Mouse (Mus musculus): ENCODE measurements around the gene Chd1.
"Not testable (repeated sequence)": the region's sequence is repeated elsewhere in the genome, so short reads cannot be mapped to it uniquely, and the experiment has no call there.

The Chd1 gene

DNA sequence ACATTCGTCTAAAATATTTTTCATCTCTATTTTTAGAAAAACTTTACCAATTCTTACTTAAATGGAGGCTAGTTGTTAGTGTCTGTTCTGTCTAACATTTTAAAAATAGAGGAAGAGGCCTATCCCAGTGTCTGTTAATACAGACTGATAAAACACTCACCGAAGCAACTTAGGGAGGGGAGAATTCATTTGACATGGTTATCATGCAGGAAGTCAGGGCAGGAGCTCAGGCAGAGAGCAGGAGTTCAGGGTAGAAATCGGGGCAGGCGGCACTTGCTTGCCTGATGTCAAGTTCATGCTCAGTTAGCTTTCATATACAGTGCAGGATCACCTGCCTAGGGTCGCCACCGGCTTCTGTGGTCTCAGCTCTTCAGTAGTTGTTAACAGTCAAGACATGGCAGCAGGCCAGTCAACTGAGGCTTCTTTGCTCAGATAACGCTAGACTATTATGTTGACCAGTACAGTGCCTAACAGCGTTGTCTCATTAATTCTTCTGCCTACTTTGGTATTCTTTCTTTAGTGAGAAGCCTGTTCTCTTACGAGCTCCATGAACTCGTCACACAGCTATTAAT, 32.7 kb downstream of the Chd1 start:
- DNase-seq, result no peak

DNA sequence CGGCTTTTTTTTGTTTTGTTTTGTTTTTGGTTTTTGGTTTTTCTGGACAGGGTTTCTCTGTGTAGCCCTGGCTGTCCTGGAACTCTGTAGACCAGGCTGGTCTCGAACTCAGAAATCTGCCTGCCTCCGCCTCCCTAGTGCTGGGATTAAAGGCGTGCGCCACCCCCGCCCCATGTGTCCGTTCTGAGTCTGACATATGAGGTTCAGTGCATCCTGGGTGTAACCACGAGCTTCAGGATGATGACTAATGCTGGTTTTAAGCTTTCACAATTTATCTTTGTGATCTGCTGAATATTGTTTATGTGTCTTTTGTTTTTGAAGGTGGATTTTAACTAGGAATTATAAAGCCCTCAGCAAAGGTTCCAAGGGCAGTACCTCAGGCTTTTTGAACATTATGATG, 37.1 kb downstream of the Chd1 start:
- DNase-seq, result no peak

DNA sequence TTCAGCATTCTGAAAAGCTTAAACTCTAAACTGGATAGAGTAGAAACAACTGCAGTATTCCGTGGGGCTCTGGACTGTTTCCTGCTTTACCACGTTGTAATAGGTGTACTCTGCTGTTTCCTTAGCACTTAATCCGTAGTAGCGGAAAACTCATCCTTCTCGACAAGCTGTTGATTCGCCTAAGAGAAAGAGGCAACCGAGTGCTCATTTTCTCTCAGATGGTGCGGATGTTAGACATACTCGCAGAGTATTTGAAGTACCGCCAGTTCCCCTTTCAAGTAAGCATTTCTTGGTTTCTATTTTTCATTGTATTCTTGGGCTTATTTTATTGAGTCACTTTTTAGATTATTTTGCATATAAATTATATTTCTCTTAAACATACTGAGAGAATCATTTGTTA, 38.2 kb downstream of the Chd1 start:
- no peak for DNase-seq

DNA sequence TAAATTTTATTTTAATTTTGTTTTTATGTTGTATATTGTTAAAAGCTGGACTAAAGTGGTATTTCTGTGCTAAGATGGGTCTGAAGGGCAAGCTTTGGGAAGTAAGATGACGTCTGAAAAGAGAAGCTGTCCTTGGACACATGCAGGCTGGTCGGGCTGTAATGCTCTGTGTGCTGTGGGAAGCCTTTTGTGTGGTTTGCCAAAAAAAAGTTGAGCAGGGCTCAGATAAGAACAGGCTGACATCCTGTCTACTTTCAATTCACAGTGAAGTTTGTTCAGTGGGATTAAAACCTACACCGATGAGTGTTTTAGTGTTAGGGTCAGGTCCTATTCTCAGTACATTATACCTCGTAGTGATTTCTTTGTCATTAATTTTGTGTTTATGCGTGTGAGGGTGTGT, 38.6 kb downstream of the Chd1 start:
- no peak for DNase-seq

DNA sequence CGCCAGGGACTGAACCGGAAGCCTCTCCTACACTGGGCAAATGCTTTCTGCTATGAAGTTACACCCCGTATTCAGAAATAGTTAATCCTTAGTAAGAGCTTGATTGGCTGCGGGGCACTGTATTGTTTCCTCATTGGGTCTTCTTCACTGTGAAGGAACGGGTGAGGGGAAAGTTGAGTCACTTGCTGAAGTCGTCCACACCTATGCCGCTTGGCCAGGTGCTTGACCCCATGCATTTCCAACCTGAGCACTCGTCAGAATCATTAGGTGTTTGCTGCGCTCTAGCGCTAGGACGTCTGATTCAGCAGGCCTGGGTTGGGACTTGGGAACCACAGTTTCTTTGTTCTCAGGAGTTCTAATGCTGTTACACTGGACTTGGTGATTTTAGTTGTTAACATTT, 41.9 kb downstream of the Chd1 start:
- DNase-seq, result no peak

DNA sequence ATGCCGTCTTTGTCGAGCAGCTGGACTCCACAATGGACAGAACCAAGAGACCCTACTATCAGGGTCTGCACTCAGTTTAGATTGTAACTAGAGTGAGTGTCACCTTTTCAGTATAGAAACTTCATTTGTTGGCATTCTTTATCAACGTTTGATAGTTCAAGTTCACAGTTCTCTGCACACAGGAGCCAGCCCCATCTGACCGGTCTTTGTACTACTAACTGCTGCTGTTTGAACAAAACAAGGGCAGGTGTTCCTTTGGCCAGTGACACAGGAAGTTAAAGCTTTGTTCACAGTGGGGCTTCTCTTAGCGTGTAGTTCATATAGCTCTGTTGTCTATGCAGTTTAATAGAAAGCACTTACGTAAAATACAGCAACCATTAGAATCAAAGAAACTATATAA, 43.3 kb downstream of the Chd1 start:
- DNase-seq, result no peak

DNA sequence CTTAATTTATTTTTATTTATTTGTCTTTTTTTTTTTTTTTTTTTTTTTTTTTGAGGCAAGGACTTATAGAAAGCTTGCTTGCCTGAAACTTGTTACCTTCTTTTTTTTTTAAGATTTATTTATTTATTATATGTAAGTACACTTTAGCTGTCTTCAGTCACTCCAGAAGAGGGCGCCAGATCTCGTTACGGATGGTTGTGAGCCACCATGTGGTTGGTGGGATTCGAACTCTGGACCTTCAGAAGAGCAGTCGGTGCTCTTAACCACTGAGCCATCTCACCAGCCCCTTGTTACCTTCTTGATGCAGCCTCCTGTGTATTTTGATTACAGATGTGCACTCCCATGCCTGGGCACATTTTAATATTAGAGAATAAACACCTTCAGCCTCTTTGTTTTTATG, 46.5 kb downstream of the Chd1 start:
- not testable (repeated sequence) for DNase-seq

DNA sequence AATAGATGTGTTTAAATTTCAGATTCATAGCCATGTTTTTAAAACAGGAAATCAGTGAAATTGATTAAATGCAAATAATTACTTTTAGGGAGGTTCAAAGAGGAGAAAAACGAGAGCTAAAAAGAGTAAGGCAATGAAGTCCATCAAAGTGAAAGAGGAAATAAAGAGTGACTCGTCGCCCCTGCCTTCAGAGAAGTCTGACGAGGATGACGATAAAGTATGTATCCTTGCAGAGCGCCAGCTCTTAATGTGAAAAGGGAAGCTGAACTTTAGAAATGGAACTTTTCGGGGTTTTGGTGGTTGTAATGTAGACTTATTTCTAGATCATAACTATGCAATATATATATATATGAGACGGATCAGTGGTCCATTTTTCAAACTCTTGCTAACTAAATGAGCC, 56.4 kb downstream of the Chd1 start:
- no peak for DNase-seq

DNA sequence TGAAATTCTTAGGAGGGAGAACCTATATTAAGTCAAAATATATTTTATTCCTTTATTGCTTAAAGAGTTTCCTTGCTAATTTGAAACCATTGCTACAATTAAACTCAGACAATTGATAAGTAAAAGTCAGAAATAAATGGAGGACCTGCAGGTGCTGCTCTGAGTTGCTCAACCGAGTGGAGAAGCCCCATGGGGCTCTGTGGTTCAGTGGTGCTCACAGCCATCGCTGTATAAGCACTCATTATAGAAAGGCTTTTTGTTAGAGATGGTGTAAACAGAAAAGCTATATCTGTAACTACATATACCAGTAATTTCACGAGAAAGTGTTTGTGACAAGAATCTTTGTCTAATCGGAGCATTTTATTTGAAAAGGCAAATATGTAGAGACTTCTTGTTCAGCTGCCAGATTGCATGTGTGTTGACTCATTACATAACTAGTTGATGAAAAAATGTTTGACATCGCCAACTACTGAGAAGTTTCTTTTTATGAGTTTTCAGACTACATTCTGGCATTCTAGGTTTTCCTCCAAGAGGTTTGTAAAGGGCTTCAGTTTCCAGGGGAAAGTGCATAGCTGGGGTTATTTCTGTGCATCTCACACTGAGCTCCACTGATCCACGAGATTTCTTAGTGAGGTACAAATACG, 64.4 kb downstream of the Chd1 start:
- DNase-seq, result no peak

DNA sequence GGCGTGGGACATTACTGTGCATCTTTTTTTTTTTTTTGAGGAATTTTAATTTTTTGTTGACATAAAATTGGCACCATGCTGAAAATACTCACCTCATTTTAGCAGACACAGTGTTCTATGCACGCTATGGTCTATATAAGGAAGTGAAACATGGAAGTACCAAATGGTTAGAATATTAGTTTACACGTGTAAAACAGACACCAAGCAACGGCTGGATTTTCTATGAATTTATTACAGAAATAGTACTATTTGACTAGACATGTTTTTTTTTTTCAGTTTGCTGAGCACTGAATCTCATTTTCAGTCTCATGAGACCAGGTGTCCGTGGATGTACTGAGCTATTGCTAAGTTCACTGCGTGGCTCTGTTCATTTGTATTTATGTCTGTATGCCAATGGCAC, 69.2 kb downstream of the Chd1 start:
- no peak for DNase-seq

DNA sequence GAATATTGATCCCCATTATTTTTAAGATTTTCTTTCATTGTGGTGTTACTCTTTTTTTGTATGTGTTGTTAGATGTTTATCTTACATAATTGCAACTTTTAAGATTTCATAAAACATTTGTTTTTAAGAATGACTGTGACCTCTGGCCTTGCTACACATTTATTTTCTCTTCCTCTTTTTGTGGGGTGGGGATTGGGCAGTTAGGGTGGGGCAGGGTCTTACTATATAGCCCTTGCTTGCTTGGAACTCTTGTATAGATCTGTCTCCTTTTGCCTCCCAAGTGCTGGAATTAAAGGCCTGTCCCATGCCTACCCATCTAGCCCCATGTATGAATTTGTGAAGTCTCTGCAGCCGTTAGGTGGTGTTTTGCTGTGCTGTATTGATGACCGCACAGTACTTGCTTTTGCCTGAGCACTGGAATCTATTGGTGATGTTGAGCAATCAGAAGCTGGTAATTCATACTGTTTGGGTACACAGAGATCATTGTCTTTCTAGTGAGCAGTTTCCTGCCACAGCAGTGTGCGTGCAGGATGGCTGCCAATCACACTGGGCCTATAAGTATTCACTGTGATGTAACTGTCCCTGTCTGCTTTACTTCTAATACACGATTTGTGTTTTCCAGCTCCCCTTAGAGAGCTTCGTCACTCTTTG, 69.9 kb downstream of the Chd1 start:
- no peak for DNase-seq

DNA sequence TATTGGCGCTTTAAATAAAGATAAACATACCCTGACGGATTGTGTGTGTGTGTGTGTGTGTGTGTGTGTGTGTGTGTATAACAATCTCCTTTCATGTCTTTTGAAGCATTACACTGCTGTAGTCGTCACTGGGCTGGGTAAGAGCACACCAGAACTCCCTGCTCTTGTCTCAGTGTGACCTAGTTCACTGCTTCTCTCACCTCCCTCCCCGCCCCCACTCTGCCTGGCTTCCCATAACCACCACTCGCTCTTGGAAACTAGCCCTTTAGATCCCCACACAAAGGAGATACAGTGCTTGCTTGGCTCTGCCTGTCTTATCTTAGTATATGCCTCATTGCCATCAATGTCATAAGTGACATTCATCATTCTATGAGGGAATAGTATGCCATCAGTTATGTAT, 71.6 kb downstream of the Chd1 start:
- peak; percentile 38 for DNase-seq

DNA sequence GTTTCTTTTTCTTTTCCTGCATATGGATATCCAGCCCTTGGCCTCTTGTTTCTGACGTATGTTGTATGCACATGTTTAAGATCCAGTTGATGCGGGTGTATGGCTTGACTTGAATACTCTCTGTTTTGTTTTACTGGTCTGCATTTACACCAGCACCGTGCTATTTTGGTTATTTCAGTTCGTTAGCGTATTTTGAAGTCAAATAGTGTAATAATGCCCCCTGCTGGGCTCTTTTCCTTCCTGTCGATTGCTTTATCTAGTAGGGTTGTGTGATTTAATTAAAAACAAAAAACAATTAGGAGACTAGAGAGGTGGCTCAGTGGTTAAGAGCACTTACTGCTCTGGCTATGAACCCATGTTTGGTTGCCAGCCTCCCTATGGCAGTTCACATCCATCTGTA, 73.2 kb downstream of the Chd1 start:
- DNase-seq, result peak; percentile 12

DNA sequence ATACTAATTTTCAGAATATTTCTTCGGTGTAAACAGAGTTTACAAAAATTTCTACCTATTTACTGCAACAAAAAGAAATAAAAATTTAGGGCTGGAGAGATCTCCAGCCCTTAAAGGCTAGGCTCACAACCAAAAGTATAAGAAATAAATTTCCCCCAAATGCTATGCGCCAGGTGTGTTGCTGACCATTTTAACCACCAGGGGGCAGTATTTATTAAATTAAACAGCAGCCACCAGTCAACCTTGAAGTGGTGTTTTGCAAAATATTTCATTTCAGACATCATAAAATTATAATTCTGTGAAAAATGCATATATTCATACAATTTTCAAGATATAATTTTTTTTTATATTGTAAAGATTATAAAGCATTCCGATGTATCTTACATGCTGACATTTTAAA, 82.3 kb downstream of the Chd1 start:
- peak; percentile 53 for DNase-seq

DNA sequence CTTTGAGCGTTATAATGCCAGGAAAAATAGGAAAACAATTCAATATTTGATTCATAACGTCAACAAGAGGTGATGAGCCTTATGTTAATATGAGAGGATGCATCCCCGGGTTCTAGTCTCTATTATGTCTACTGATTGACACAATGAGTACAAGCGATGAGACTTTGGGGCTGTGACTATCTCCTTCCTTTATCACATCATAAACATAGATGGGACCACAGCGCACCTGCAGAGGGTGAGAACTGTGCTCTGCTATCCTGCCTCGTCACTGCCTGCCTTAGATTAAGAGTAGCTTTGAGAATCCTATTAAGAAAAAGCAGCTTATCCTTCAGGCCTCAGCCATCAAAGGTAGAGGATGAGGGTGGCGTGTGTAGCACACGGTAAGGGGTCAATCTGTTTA, 85.9 kb downstream of the Chd1 start:
- DNase-seq, result peak; percentile 11

DNA sequence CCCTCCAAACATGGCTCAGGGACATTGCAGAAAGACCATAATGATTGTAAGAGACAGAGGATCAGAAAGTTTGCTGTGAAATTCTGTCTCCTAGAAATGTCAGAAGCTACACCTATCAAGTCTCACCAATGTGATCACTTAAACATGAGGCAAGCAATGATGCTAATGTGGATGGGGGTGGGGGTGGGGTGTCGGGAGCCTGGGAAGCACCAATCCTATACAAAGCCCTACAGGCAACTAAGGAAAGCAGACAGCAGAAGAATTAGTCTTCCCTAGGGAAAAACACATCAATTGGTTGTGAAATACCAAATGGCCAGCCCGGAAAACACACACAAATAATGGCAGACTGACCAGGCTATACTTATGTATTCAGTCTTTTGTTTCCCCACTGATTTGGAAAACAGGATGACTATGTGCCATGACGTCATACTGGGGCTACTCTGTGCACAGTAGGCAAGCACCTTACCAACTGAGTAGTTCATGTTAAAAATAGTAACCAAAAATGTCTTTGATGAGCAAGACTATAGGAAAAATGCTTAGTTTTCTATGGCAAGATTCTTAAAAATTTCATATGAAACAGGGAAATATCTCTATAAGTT, 94.5 kb downstream of the Chd1 start:
- no peak for DNase-seq

DNA sequence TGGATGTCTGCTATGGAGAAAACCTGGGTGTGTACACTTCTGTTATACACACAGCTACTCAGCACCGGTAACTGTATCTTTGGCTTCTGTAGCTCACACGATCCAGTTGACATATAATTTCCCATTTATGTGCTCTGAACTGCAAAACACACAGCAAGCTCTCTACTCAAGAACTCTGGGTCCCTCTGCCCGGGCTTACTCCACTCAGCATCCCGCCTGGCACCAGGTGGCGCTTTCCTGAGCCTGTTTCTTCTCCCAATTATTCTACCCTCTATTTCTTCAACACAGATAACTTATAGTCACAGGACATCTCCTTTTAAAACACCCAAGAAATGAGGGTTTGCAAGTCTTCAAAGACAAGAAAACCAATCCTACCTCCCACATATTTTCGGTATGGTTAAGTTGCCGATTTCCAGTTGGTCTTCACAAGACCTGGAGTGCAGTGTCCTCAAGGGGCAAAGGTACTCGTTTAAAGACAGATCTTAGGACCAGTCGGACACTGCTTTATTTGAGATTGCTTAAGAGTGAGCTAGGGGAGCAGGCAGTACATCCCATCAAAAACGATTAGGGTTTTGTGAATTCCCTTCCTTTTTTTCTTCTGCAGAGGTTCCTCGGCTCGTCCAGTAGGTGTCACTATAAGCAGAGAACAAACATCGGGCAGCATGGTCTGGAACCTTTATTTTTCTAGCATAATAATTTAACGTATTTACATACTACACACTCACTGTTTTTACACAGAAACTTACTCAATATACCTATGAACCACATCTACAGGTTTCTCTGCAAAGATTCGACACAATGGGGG, 99.4 kb downstream of the Chd1 start:
- DNase-seq, result peak; percentile 49

DNA sequence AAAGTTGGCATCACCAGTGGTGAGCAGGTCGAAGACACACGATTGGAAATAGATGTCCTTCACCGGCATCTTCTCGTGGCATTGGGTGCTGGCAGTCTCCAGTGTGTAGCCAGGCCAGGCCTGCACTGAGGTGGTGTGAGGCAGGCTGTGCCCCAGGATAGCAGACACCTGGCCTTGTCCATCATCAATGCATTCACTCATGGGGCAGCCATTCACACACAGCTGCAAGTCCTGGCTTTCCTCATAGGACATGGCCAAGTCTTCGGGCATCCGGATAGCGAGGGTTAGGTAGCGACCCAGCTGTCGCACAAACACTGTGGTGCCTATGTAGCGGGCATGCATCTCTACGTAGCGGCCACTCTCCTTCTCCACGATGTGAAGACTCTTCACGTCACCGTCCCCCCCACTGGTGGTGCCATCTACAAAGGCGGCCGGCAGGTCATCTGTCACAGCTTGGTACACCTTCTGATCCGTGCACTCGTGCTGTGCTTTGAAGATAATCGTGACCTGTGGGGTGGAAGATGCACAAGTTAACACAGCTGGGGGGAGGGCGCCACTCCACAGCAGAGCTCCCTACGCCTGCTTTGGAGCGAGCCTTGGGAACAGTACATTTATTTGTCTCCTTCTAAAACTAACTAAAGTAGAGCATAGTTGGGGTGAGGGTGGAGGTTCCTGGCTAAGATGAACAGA, 102.7 kb downstream of the Chd1 start:
- no peak for DNase-seq

DNA sequence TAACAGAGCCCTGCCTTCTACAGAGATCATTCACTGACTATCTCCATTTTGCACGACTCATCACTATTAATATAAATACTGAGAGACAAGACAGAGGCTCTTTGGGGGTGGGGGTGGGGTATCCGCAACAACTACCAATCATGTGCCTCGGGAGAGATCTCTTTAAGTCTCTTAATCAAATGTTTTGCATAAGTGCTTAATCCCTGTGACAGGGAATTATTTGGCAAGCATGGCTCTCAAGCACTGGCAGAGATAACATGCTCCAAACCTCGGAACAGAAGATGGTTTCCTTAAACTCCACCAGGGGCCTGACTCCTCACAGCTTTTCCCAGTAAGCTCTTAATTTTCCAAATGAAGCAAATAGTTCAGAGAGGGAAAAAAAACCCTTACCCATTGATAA, 103.2 kb downstream of the Chd1 start:
- DNase-seq, result peak; percentile 47

DNA sequence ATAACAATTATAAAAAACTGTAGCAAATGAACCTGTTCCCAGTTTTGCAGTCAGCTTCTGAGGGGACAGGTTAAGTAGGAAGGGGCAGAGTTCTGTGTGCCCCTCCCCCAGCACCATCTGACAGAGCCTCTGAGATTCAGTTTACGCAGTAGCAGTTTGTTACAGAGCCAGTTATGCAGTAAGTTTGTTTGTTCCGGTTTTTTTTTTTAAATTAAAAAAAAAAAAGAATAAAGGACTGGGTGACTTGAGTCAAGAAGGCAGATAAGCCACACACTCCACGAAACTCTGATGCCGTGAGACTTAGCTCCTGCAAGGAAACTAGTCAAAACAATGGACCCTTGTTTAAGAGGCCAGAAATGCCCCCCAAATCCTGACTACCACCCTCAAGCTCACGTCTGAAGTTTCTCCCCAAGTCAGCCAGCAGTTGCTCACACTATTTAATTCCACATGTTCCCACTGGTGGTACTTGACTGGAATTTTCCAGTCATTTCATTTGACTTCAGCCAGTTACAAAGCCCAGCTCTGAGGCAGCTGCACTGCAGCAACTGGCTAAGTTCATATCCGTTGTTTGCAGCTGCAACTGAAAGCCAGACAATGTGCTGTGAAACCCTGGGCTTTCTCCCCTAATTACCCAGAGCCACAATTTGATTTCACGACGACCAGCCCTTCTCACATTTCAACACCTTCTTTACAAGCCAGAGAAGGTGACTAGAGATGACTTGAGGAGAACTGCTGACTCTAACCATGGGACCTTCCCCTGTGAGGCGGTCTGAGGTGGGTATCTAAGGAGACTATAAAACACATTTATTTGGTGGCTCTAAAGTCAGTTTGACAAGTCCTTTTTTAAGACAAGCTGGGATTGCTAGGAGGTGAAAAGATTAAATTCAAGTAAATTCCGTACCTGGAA, 104.0 kb downstream of the Chd1 start:
- DNase-seq, result no peak

DNA sequence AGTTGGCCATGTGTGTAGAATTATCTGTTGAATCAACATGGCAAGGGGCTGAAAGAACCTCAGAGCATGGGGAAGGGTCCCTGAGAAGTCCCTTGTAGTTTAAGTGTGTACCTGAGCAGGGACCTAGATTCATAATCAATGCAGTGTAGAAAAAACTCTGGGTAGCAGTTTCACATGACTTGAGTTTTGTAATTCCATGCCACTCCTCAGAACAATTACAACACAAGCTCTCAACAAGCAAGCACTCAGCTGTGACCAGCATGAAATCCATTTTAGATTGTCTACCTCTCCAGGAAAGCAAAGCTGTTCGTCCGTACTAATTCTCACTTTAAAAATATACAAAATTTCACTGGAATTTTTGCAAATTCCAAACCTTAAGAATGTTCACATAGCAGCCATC, 105.2 kb downstream of the Chd1 start:
- no peak for DNase-seq

All from retina, postnatal 1 day (tissue).